Mouse (Mus musculus) large intestine, adult 2 months (tissue): Measurements from ENCODE around the gene Dnttip2. TPM values are rescaled to one million over a fixed set of nuclear protein-coding genes. Genes with fewer than 3 reads are reported as not detected.
"Not testable (repeated sequence)": the region's sequence is repeated elsewhere in the genome, so short reads cannot be mapped to it uniquely, and the experiment has no call there.

Experiments
- DNase-seq: peaks from one replicate; pipeline ENCODE4 v3.0.0-alpha.2; 2012; ENCODE audit warnings: low read depth, low spot score
- WGBS: fragments of 180-500 bp; shearing (Covaris S2); methylation state at CpG from one replicate; pipeline ENCODE4 v1.1.7; 2018; 5-methylcytosine and 5-hydroxymethylcytosine counted together
- polyA plus RNA-seq: library from polyadenylated mRNA; depleted of rRNA; stranded (reverse); fragments of >200 nt; gene quantifications from 2 replicates; pipeline ENCODE4 v1.2.3, GENCODE M21; 2012

Dnttip2 gene
- polyA plus RNA-seq, 1 experiment: 5.7 TPM

- WGBS: 64% methylated on average over 5 of the region's 5 CpGs
- no peak for DNase-seq
Measured at GRCm38 (mm10) chr3:122288613-122289195, 14.5 kb downstream of the Dnttip2 start.

GRCm38 (mm10) chr3:122289344-122289743, 15.2 kb downstream of the Dnttip2 start:
- WGBS: 72% methylated on average over 4 of the region's 4 CpGs
- DNase-seq: not testable (repeated sequence)

GRCm38 (mm10) chr3:122290696-122291095, 16.5 kb downstream of the Dnttip2 start:
- DNase-seq: peak; percentile 91
- 21% methylated on average over 7 of the region's 7 CpGs for WGBS

- WGBS: 69% methylated on average over 12 of the region's 12 CpGs
- no peak for DNase-seq
Measured at GRCm38 (mm10) chr3:122291828-122292227, 17.6 kb downstream of the Dnttip2 start.

- 11% methylated on average over 54 of the region's 54 CpGs for whole genome bisulfite sequencing
- DNase-seq: no peak
Measured at GRCm38 (mm10) chr3:122292300-122293222, 18.4 kb downstream of the Dnttip2 start.

- under 1% methylated on average over 94 of the region's 105 CpGs for WGBS
- no peak for DNase-seq
Measured at GRCm38 (mm10) chr3:122293223-122293953, 19.2 kb downstream of the Dnttip2 start.

- peak; percentile 84 for DNase-seq
- WGBS: 4% methylated on average over 37 of the region's 37 CpGs
Measured at GRCm38 (mm10) chr3:122293954-122294850, 20.0 kb downstream of the Dnttip2 start, which contains the start of gene Bcar3. Bcar3 (plus strand) TSS chr3:122294136.

- 17% methylated on average over 5 of the region's 5 CpGs for WGBS
- no peak for DNase-seq
Measured at GRCm38 (mm10) chr3:122295511-122295910, 21.3 kb downstream of the Dnttip2 start.

- DNase-seq: no peak
- WGBS: 69% methylated on average over 5 of the region's 5 CpGs
Measured at GRCm38 (mm10) chr3:122296979-122297378, 22.8 kb downstream of the Dnttip2 start.

- WGBS: 62% methylated on average over 9 of the region's 9 CpGs
- no peak for DNase-seq
Measured at GRCm38 (mm10) chr3:122300983-122301919, 27.1 kb downstream of the Dnttip2 start.

- DNase-seq: no peak
- 82% methylated on average over 4 of the region's 4 CpGs for WGBS
Measured at GRCm38 (mm10) chr3:122304560-122304959, 30.4 kb downstream of the Dnttip2 start.

- 44% methylated on average over 4 of the region's 4 CpGs for WGBS
- DNase-seq: no peak
Measured at GRCm38 (mm10) chr3:122307894-122308671, 33.9 kb downstream of the Dnttip2 start.

- WGBS: 26% methylated on average over 6 of the region's 6 CpGs
- DNase-seq: no peak
Measured at GRCm38 (mm10) chr3:122308981-122309380, 34.8 kb downstream of the Dnttip2 start.

- 17% methylated on average over 2 of the region's 2 CpGs for whole genome bisulfite sequencing
Measured at GRCm38 (mm10) chr3:122312078-122312477, 37.9 kb downstream of the Dnttip2 start.

GRCm38 (mm10) chr3:122312936-122313629, 38.9 kb downstream of the Dnttip2 start:
- no peak for DNase-seq
- WGBS: 48% methylated on average over 10 of the region's 10 CpGs

More at GRCm38 (mm10) chr3:122312078-122312477, 37.9 kb downstream of the Dnttip2 start:
- no peak for DNase-seq

- no peak for DNase-seq
- 84% methylated on average over 7 of the region's 7 CpGs for WGBS
Measured at GRCm38 (mm10) chr3:122313936-122314335, 39.7 kb downstream of the Dnttip2 start.

GRCm38 (mm10) chr3:122316621-122317020, 42.4 kb downstream of the Dnttip2 start:
- WGBS: 34% methylated on average over 11 of the region's 11 CpGs
- no peak for DNase-seq
